Mouse (Mus musculus) hindbrain, embryonic 13.5 days (tissue): ENCODE measurements around the gene Irf2bpl. TPM values are rescaled to one million over a fixed set of nuclear protein-coding genes. Genes with fewer than 3 reads are reported as not detected.
A peak's percentile ranks its signal among the peaks of the same experiment; 100 is the strongest.

Experiments used
- ATAC-seq: fragments of 200-750 bp; cut with Nextera tagmentation; 2 replicates; pipeline ENCODE4 v1.8.0; 2017; ENCODE audit warnings: moderate TSS enrichment; ENCODE audit not compliant: low FRiP score
- H3K27ac ChIP-seq: fragments of 300-500 bp; sonication (generic); 2 replicates; pipeline ENCODE4 v1.5.1; 2015; ENCODE audit warnings: inconsistent platforms, mild to moderate bottlenecking, moderate library complexity
- H3K27me3 ChIP-seq: fragments of 300-500 bp; sonication (generic); 2 replicates; pipeline ENCODE4 v1.6.1; 2015; ENCODE audit warnings: mild to moderate bottlenecking, inconsistent platforms
- H3K36me3 ChIP-seq: fragments of 300-500 bp; sonication (generic); 2 replicates; pipeline ENCODE4 v1.6.1; 2015; ENCODE audit warnings: mild to moderate bottlenecking, inconsistent platforms
- H3K4me1 ChIP-seq: fragments of 300-500 bp; sonication (generic); replicated peaks from 2 replicates; pipeline ENCODE4 v1.6.1; 2015; ENCODE audit warnings: inconsistent platforms
- H3K4me2 ChIP-seq: fragments of 300-500 bp; sonication (generic); 2 replicates; pipeline ENCODE4 v1.6.1; 2015; ENCODE audit warnings: inconsistent platforms, mild to moderate bottlenecking, moderate library complexity
- H3K4me3 ChIP-seq: fragments of 300-500 bp; sonication (generic); 2 replicates; pipeline ENCODE4 v1.5.1; 2015; ENCODE audit warnings: mild to moderate bottlenecking, inconsistent platforms
- H3K9ac ChIP-seq: fragments of 300-500 bp; sonication (generic); 2 replicates; pipeline ENCODE4 v1.6.1; 2015; ENCODE audit warnings: mild to moderate bottlenecking, inconsistent platforms
- H3K9me3 ChIP-seq: fragments of 300-500 bp; sonication (generic); 2 replicates; pipeline ENCODE4 v1.6.1; 2016; ENCODE audit warnings: inconsistent platforms
- WGBS: fragments of 180-500 bp; shearing (Covaris S2); methylation state at CpG from one replicate; pipeline ENCODE4 v1.1.7; 2015; 5-methylcytosine and 5-hydroxymethylcytosine counted together
- polyA plus RNA-seq: library from polyadenylated mRNA; unstranded; fragments of >200 nt; fragmentation: Nextera tagmentation; extraction: Ambion mirVana; gene quantifications from 2 replicates; pipeline ENCODE4 v1.2.1, GENCODE M21; 2015

The Irf2bpl gene
- polyA plus RNA-seq, 1 experiment from 2014 or later = 70.0 TPM

DNA sequence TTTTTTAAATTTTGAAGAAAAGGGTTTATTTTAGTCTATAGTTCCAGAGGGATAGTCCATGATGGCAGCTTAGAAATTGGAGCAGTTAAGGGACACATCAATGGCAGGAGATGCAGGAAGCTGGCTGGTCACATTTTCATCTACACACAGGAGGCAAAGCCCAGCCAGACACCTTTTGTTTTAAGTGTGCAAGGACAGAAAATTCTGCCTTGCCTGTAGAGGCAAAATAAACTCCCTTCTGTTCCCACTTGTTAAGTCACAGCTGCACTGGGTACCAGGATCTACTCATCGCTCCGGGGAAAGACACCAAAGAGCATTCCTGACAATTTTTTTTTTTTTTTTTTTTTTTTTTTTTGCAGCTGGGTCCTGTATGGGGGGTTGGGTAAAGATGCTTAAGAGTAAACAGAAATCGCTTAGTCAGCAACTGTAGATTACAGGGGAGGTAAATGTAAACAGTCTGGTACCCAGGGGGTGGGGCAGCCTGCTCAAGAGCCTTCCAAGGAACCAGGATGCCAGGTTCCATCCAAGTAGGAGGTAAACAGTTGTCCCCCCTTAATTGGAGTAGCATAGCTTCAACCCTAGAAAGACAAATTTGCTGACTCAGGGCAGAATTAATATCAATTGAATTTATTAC is 4.4 kb downstream of the Irf2bpl start:
- peak overlapping the region; percentile 63 for H3K9ac ChIP-seq
- ATAC-seq = no peak
- peaks cover 5% of the 10 kb centered on the region for H3K36me3 ChIP-seq

DNA sequence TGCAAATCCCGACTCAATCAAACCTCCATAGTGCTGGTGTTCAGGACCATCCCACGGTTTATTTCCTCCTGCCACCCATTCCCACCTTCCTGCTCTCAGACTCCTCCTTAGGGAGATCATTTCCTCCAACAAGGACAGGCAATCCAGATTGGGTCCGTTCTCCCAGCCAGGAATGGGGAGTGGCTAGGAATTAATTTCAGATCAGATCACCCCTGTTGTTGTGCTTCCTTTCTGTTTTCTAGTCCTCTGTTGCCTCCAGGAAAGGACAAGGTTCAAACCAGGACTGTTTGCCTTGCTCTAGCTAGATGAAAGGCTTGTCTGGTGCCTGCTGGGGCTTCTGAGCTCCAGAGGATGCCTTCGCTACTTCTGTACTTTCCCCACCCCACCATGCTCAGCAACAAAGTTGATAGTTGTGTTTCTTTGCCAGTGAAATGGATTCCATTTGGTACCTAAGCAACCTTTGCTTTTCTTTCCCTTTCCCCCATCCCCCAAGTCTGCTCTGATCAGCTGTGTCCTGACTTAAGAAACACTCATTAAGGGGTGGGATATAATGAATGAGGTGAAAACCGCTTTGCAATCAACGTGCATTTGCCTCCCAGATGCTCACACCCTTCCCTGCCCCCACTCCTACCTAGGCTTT is 5.0 kb downstream of the Irf2bpl start:
- ATAC-seq = no peak
- Histone ChIP-seq H3K4me1 (peaks cover 33% of the 10 kb centered on the region), H3K36me3 (peaks cover 5% of the 10 kb centered on the region), H3K9me3 (no peaks in the 10 kb centered on the region), H3K4me3 (peak overlapping the region; percentile 99), H3K4me2 (peak overlapping the region; percentile 94), H3K9ac (peak overlapping the region; percentile 63), H3K27ac (peak overlapping the region; percentile 83), H3K27me3 (no peaks in the 10 kb centered on the region)
- WGBS = 31% methylated on average over 6 of the region's 6 CpGs

More for the DNA sequence above, 4.4 kb downstream of the Irf2bpl start:
- Histone ChIP-seq H3K4me3 (peak overlapping the region; percentile 99), H3K27me3 (no peaks in the 10 kb centered on the region), H3K4me1 (peaks cover 37% of the 10 kb centered on the region), H3K9me3 (no peaks in the 10 kb centered on the region), H3K4me2 (peak overlapping the region; percentile 94), H3K27ac (peak overlapping the region; percentile 83)
- WGBS = 37% methylated on average over 3 of the region's 3 CpGs

DNA sequence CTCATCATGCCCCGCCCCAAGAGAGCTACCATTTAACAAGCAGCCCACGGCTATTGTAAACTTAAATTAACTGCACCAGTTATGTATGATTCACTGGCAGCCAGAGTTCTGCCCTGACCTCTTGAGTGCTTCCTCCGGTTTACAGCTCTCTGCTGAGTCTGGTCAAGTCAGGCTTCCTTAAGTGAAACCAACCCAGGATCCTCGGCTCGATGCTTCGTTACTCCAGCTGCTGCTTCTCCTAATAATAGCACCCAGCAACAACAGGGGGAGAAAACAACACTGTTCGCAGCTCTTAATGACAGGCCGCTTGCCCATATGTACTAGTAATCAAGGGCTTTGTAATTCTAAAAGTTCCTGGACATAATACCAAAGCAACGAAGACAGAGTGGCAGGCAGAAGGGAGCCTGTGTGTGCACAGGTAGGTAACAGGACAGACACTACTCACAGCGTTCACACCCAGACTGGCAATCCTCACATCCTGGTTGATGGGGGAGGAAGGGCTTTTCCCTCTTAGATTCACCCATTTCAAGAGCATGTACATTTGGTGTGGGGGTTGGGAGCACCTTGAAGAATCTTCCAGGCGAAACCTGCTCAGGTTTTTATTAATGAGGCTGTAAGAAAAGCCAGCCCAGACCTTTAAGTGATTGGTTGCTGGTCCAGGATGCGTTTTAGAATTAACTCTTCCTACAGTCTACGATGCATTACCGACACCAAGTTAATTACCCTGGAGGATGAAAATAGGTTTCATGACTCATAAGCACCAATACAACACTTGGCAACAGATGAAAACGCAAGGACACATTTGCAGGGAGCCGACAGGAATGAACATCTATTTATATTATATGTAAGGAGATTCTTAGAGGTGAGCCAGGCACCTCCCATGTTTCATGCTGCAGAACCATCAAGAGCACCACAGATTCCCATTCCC is 5.9 kb downstream of the Irf2bpl start:
- peak overlapping the region; percentile 83 for H3K27ac ChIP-seq
- peak overlapping the region; percentile 94 for H3K4me2 ChIP-seq
- H3K36me3 ChIP-seq = peaks cover 5% of the 10 kb centered on the region
- 54% methylated on average over 16 of the region's 16 CpGs for WGBS
- no peak for ATAC-seq
- H3K4me1 ChIP-seq = peaks cover 33% of the 10 kb centered on the region
- H3K9me3 ChIP-seq = no peaks in the 10 kb centered on the region
- H3K27me3 ChIP-seq = no peaks in the 10 kb centered on the region
- H3K4me3 ChIP-seq = peak overlapping the region; percentile 99
- H3K9ac ChIP-seq = peak overlapping the region; percentile 46

DNA sequence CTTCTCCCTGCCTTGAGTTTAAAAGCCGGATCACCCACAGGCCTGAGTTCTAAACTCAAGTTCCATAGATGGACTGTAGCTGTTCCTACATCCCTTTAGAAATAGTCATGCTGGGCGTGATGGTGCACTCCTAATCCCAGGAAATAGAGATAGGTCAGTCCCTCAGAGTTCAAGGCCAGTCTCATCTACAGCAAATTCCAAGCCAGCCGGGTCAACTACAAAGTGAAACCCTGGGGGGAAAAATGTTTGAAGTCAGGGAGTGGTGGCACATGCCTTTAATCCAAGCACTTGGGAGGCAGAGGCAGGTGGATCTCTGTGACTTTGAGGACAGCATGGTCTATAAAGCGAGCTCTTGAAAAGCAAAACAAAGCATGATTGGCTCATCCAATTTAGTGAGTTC is 7.6 kb downstream of the Irf2bpl start:
- Histone ChIP-seq H3K36me3 (peaks cover 4% of the 10 kb centered on the region), H3K9ac (no peak overlapping the region), H3K4me3 (no peak overlapping the region), H3K4me2 (no peak overlapping the region), H3K27ac (no peak overlapping the region), H3K4me1 (peaks cover 37% of the 10 kb centered on the region), H3K9me3 (no peaks in the 10 kb centered on the region), H3K27me3 (no peaks in the 10 kb centered on the region)
- 91% methylated on average over 4 of the region's 4 CpGs for WGBS
- ATAC-seq = no peak

DNA sequence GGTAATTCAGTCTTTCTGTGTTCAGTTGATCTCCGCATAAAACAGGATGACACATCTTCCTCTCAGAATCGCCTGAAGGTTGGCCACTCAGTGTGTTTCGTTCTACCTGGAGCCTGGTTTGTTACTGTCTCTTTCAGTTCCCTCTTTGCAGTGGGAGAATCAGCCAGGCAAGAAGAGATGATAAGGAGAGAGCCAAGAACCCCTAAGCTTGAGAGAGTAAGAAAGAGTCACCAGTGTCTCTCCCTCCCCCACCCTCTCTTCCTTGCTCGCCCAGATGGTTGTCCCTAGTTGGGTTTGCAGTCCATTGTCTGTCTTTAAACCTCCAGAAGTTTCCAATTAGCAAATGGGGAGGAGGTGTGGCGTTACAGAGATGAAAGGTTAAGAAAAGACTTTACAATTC is 8.5 kb downstream of the Irf2bpl start:
- no peaks in the 10 kb centered on the region for H3K27me3 ChIP-seq
- H3K4me1 ChIP-seq = peaks cover 33% of the 10 kb centered on the region
- no peak overlapping the region for H3K4me3 ChIP-seq
- H3K9me3 ChIP-seq = no peaks in the 10 kb centered on the region
- whole genome bisulfite sequencing = 82% methylated on average over 5 of the region's 5 CpGs
- no peaks in the 10 kb centered on the region for H3K36me3 ChIP-seq
- no peak for ATAC-seq
- no peak overlapping the region for H3K9ac ChIP-seq
- no peak overlapping the region for H3K27ac ChIP-seq
- H3K4me2 ChIP-seq = no peak overlapping the region

DNA sequence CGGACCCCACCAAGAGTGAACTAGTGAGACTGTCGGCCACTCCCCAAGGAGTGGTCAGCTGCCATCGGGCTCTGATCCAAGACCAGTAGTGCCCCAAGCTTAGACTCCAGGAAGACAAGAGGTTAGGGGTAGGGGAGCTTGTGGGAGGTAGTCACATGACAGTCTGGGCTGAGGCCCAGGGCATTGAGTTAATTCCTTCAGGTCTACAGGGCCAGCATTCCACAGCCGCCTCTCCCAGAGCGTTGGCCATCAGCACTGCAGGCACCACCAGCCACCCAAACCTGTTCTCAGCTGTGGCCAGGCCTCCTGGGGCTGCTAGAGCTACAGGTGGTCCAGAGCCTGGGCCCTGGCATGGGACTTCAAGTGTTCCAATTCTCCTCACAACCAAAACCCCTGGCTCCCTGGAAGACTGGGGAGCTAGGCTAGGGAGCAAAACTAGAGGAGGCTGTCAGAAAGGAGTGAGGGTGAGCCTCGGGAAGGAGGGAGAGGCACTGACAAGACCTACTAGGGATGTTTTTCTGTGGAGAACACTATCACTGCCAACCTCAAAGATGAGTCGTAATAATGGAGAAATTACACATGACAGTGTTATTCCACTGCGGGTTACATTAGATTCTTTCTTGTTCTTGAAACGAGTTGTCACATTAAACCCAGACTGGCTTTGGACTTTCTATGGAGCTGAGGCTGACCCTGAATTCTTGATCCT is 12.1 kb downstream of the Irf2bpl start:
- no peaks in the 10 kb centered on the region for H3K36me3 ChIP-seq
- 77% methylated on average over 9 of the region's 9 CpGs for WGBS
- ATAC-seq = no peak
- H3K9me3 ChIP-seq = no peaks in the 10 kb centered on the region
- no peak overlapping the region for H3K4me3 ChIP-seq
- no peak overlapping the region for H3K4me2 ChIP-seq
- H3K4me1 ChIP-seq = peaks cover 9% of the 10 kb centered on the region
- H3K27me3 ChIP-seq = no peaks in the 10 kb centered on the region
- no peak overlapping the region for H3K27ac ChIP-seq
- H3K9ac ChIP-seq = no peak overlapping the region

DNA sequence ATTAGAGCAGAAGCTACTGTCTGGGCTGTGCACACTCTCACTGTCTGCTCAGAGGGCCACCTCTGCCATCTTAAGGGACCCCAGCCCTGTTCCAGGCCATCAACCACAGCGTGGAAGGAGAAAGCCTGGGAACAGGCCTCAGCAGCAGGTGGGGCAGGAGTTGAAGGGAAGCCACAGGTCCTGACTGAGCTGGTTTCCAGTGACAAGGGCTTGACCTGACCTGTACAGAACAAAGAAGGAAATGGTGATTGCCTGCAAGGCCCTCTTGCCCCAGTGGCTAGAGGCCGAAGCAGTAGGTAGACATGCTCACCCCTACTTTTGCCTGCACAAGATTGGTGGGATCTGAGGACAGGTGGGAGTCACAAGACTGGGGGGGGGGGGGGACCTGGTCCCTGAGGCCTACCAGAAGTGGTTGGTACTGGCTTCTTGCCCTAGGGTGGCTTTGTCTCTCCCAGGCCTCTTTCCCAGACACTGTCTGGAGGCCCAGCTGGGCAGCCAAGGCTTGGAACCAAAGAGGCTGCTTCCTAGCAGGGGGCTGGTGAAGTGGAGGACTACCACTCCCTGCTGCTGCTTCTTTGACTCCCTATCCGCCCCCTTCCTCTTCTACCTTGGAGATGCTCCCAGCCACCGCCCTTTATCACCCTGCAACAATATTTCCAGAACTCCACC is 12.8 kb downstream of the Irf2bpl start:
- Histone ChIP-seq H3K27me3 (no peaks in the 10 kb centered on the region), H3K9me3 (no peaks in the 10 kb centered on the region), H3K9ac (no peak overlapping the region), H3K4me1 (peaks cover 10% of the 10 kb centered on the region), H3K36me3 (no peaks in the 10 kb centered on the region), H3K4me2 (no peak overlapping the region), H3K4me3 (no peak overlapping the region), H3K27ac (no peak overlapping the region)
- WGBS = 79% methylated on average over 4 of the region's 4 CpGs
- ATAC-seq = 0 out of 2 replicates have a peak, but pooled peaks have one; percentile 24

DNA sequence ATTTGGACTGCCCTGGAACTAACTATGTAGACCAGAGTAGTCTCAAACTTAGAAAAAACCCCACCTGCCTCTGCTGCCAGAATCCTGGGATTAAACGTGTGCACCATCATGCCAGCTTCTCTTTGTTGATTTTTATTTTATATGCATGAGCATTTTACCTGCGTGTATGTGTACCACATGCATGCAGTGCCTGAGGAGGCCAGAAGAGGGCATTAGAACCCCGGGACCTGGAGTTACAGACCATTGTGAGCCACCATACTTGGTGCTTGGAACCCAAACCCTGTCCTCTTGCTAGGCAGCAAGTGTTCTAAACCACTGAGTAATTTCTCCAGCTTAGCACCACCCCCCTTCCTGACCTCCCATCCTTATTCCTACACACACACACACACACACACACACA is 13.6 kb downstream of the Irf2bpl start:
- peaks cover 10% of the 10 kb centered on the region for H3K4me1 ChIP-seq
- H3K9me3 ChIP-seq = no peaks in the 10 kb centered on the region
- ATAC-seq = no peak
- WGBS = 88% methylated on average over 3 of the region's 3 CpGs
- H3K27me3 ChIP-seq = no peaks in the 10 kb centered on the region
- no peak overlapping the region for H3K9ac ChIP-seq
- no peak overlapping the region for H3K4me2 ChIP-seq
- no peak overlapping the region for H3K4me3 ChIP-seq
- no peaks in the 10 kb centered on the region for H3K36me3 ChIP-seq
- H3K27ac ChIP-seq = no peak overlapping the region

DNA sequence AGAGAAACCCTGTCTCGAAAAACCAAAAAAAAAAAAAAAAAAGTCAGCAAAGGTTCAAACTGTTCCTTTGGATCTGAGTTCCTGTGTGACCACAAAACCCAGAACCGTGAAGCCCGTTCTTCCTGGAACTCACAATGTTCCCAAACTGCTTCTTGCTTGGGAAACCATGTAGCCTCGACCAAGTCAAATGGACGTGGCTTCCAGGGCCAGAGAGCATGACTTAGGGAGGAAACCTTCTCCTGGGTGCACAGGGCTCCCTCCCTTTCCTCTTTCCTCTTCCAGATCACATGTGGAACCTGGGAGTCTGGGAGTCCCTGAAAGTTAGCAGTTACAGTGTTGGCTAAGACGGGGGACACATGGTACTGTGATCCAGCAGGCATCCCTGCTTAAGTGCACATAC is 14.8 kb downstream of the Irf2bpl start:
- Histone ChIP-seq H3K27me3 (no peaks in the 10 kb centered on the region), H3K9me3 (no peaks in the 10 kb centered on the region), H3K4me2 (no peak overlapping the region), H3K9ac (no peak overlapping the region), H3K36me3 (no peaks in the 10 kb centered on the region), H3K27ac (no peak overlapping the region), H3K4me3 (no peak overlapping the region), H3K4me1 (peaks cover 10% of the 10 kb centered on the region)
- WGBS = 93% methylated on average over 5 of the region's 6 CpGs
- no peak for ATAC-seq

DNA sequence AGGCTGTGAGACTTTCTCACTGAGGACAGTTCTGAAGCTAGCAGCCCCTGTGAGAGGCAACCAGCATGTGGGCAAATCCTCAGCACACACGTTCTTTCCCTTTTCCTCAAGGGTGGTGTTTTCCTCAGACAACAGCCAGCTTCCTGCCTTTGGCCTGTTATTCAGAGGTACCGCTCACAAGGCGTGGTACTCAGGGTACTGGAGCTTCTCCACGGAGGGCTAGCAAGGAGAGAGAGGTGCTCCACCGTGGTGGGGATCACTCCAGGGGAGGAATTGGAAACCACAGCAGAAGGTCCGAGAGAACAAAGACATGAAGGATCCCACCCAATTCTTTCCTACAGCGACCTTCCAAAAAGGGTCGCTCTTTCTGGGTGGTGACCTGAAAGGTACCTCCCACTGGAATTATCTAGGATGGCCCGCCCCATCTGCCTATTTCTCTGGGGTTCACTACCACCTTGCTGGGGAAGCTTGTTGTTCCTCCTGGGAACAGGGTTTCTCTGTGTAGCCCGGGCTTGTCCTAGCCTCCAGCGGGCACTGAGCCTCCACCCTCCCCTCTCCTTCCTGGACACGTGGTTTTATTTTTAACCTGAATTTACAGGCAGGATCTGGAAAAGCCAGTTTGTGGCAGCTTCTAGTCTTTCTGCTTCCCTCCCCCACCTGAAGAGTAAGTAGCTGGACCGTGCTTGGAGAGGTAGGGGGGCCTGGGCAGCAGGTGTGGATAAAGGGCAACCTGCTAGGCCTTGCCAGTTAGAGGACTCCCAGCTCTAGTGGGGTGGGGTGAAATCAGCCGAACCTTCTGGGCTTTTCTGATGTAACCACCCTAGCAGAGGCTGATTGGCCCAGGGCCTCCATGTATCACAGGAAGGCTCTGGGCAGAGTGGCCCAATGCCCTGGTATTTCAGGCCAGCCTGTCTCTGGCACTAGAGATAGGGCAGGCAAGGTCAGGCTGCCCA is 17.1 kb downstream of the Irf2bpl start:
- H3K4me3 ChIP-seq = no peak overlapping the region
- peak overlapping the region; percentile 60; the same call in 1 of the 2 replicates for H3K27ac ChIP-seq
- H3K9ac ChIP-seq = no peak overlapping the region; the same call in 1 of the 2 replicates
- no peaks in the 10 kb centered on the region for H3K9me3 ChIP-seq
- H3K27me3 ChIP-seq = no peaks in the 10 kb centered on the region
- no peak overlapping the region for H3K4me2 ChIP-seq
- ATAC-seq = no peak
- peaks cover 10% of the 10 kb centered on the region for H3K4me1 ChIP-seq
- 48% methylated on average over 14 of the region's 14 CpGs for WGBS
- H3K36me3 ChIP-seq = no peaks in the 10 kb centered on the region
